Comparison of ENCODE assay signal across 8 mouse cellular contexts in the genomic region with DNA sequence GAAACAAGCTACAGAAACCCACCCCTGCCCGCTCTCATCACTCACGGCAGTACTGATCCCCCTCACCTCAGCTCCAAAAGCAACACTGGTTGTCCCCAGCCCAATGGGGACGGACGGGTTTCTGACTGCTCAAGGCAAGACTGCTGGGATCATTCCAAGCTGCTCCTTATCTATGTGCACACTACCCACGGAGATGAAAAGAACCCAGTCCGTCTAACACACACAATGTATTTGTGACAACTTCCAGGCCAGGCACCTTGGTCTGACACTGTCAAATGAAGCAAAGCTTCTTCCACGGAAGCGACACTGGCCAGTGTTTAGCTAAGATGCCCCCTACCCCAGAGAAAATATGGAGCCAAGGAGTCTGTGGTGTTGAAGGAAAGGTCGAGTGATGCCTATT. TPM values are rescaled to one million over a fixed set of nuclear protein-coding genes. Genes with fewer than 3 reads are reported as not detected.
DNase-seq lines count a peak whose midpoint lies in the region; ATAC-seq lines count a peak whose summit lies in the region.

No protein-coding gene starts in this region.

- no peaks in the 10 kb centered on the region for H3K9me3 ChIP-seq in kidney, embryonic 14.5 days (ENCODE audit: control insufficient read depth, low read length)
- no peaks in the 10 kb centered on the region for H3K9me3 ChIP-seq in embryonic facial prominence, embryonic 12.5 days
- no peaks in the 10 kb centered on the region for H3K9me3 ChIP-seq in hindbrain, embryonic 14.5 days (ENCODE audit: control insufficient read depth, low read length)
- H3K9me3 ChIP-seq in midbrain, embryonic 16.5 days (replicated peaks; ENCODE audit: control insufficient read depth, low read length, poor library complexity, severe bottlenecking) = no peaks in the 10 kb centered on the region

- ATAC-seq in kidney, embryonic 14.5 days (ENCODE audit: low FRiP score, low TSS enrichment) = no peak
- ATAC-seq in embryonic facial prominence, embryonic 12.5 days (ENCODE audit: insufficient number of reproducible peaks, insufficient read depth, low FRiP score, low TSS enrichment) = no peak
- ATAC-seq in hindbrain, embryonic 14.5 days (ENCODE audit: low FRiP score) = no peak
- no peak for ATAC-seq in midbrain, embryonic 16.5 days
- no peak for ATAC-seq in granulocyte monocyte progenitor cell, adult 5-6 weeks (replicated peaks; ENCODE audit: poor library complexity, severe bottlenecking)
- no peak for ATAC-seq in frontal cortex, adult (ENCODE audit: low TSS enrichment)

- peak overlapping the region; percentile 99 for H3K4me3 ChIP-seq in kidney, embryonic 14.5 days (ENCODE audit: low read length)
- H3K4me3 ChIP-seq in embryonic facial prominence, embryonic 12.5 days = peak overlapping the region; percentile 100
- peak overlapping the region; percentile 100 for H3K4me3 ChIP-seq in hindbrain, embryonic 14.5 days (replicated peaks; ENCODE audit: low read length)
- peak overlapping the region; percentile 95 for H3K4me3 ChIP-seq in midbrain, embryonic 16.5 days (ENCODE audit: low read depth, low read length)

- 37% methylated on average over 9 of the region's 9 CpGs for WGBS in kidney, embryonic 14.5 days
- WGBS in embryonic facial prominence, embryonic 12.5 days = 53% methylated on average over 9 of the region's 9 CpGs
- WGBS in hindbrain, embryonic 14.5 days = 31% methylated on average over 9 of the region's 9 CpGs
- WGBS in midbrain, embryonic 16.5 days = 25% methylated on average over 9 of the region's 9 CpGs

- H3K36me3 ChIP-seq in kidney, embryonic 14.5 days (ENCODE audit: control insufficient read depth, insufficient read depth, low read length) = peaks cover 33% of the 10 kb centered on the region
- H3K36me3 ChIP-seq in embryonic facial prominence, embryonic 12.5 days = peaks cover 35% of the 10 kb centered on the region
- H3K36me3 ChIP-seq in hindbrain, embryonic 14.5 days (replicated peaks; ENCODE audit: control insufficient read depth, insufficient read depth) = peaks cover 34% of the 10 kb centered on the region
- H3K36me3 ChIP-seq in midbrain, embryonic 16.5 days (ENCODE audit: control insufficient read depth, insufficient read depth, low read length) = peaks cover 12% of the 10 kb centered on the region

- H3K27ac ChIP-seq in kidney, embryonic 14.5 days (ENCODE audit: low read depth, low read length) = no peak overlapping the region
- H3K27ac ChIP-seq in embryonic facial prominence, embryonic 12.5 days = peak overlapping the region; percentile 36; the same call in 1 of the 2 replicates
- no peak overlapping the region for H3K27ac ChIP-seq in hindbrain, embryonic 14.5 days
- no peak overlapping the region for H3K27ac ChIP-seq in midbrain, embryonic 16.5 days (ENCODE audit: low read length)

- DNase-seq in kidney, adult 8-10 months = no peak
- no peak for DNase-seq in hindbrain, embryonic 14.5 days (ENCODE audit: low spot score)
- no peak for DNase-seq in gastrocnemius, adult 18-20 months (ENCODE audit: low spot score)

- H3K27me3 ChIP-seq in kidney, embryonic 14.5 days (ENCODE audit: control insufficient read depth, insufficient read depth, low read length) = no peaks in the 10 kb centered on the region
- no peaks in the 10 kb centered on the region for H3K27me3 ChIP-seq in embryonic facial prominence, embryonic 12.5 days
- no peaks in the 10 kb centered on the region for H3K27me3 ChIP-seq in hindbrain, embryonic 14.5 days (ENCODE audit: control insufficient read depth, insufficient read depth, low read length)
- H3K27me3 ChIP-seq in midbrain, embryonic 16.5 days (ENCODE audit: control insufficient read depth, insufficient read depth, low read depth, low read length) = no peaks in the 10 kb centered on the region

- peaks cover 18% of the 10 kb centered on the region for H3K4me1 ChIP-seq in kidney, embryonic 14.5 days (ENCODE audit: control insufficient read depth, insufficient read depth, low read length)
- peaks cover 21% of the 10 kb centered on the region for H3K4me1 ChIP-seq in embryonic facial prominence, embryonic 12.5 days
- peaks cover 37% of the 10 kb centered on the region for H3K4me1 ChIP-seq in hindbrain, embryonic 14.5 days (replicated peaks; ENCODE audit: control insufficient read depth, insufficient read depth, low read length)
- H3K4me1 ChIP-seq in midbrain, embryonic 16.5 days (ENCODE audit: control insufficient read depth, insufficient read depth, low read length) = peaks cover 29% of the 10 kb centered on the region

- H3K4me2 ChIP-seq in kidney, embryonic 14.5 days (replicated peaks; ENCODE audit: low read depth, low read length) = peak overlapping the region; percentile 82
- peak overlapping the region; percentile 91 for H3K4me2 ChIP-seq in embryonic facial prominence, embryonic 12.5 days (replicated peaks)
- H3K4me2 ChIP-seq in hindbrain, embryonic 14.5 days (replicated peaks) = peak overlapping the region; percentile 94
- peak overlapping the region; percentile 82 for H3K4me2 ChIP-seq in midbrain, embryonic 16.5 days (ENCODE audit: low read length)

- peak overlapping the region; percentile 98 for H3K9ac ChIP-seq in kidney, embryonic 14.5 days (ENCODE audit: low read depth, low read length)
- H3K9ac ChIP-seq in embryonic facial prominence, embryonic 12.5 days = peak overlapping the region; percentile 49
- H3K9ac ChIP-seq in hindbrain, embryonic 14.5 days = peak overlapping the region; percentile 98
- H3K9ac ChIP-seq in midbrain, embryonic 16.5 days (ENCODE audit: low read depth, low read length) = peak overlapping the region; percentile 99

RNA-seq across cellular contexts. Expression of gene Dynll2, which starts 1.7 kb away (rescaled TPM):
- polyA plus RNA-seq in kidney, embryonic 14.5 days (2014; fragmentation: Nextera tagmentation; extraction: Ambion mirVana) = 18.7 and 23.6 TPM in 2 replicates
- 25.5 and 28.2 TPM in 2 replicates for polyA plus RNA-seq in embryonic facial prominence, embryonic 12.5 days (2016; fragmentation: Nextera tagmentation; extraction: Ambion mirVana)
- 30.1 and 32.8 TPM in 2 replicates for polyA plus RNA-seq in hindbrain, embryonic 14.5 days (2014; fragmentation: Nextera tagmentation; extraction: Ambion mirVana)
- 57.3 and 58.8 TPM in 2 replicates for polyA plus RNA-seq in midbrain, embryonic 16.5 days (2015; fragmentation: Nextera tagmentation; extraction: Ambion mirVana)
- 20.9 and 24.9 TPM in 2 replicates for total RNA-seq in granulocyte monocyte progenitor cell, adult 5-6 weeks (2014; fragmentation: Nextera tagmentation)
- total RNA-seq in granulocyte monocyte progenitor cell, adult 5-6 weeks (2017) = 12.3 and 17.3 TPM in 2 replicates
- 100 to 1,000 TPM; 192 to 239 TPM for total RNA-seq in gastrocnemius, adult 18-20 months (2021)

Comparison
In these comparisons a context has a peak if more than half of its experiments do, and no peak if none do; other contexts are left out.
1. H3K9ac ChIP-seq: peak in every context shown above with its lines; median percentile 99 in midbrain, embryonic 16.5 days; 98 in kidney, embryonic 14.5 days; 98 in hindbrain, embryonic 14.5 days; 49 in embryonic facial prominence, embryonic 12.5 days.